Mouse (Mus musculus): Measurements from ENCODE around the gene Rpl11.
"Not testable (repeated sequence)": the region's sequence is repeated elsewhere in the genome, so short reads cannot be mapped to it uniquely, and the experiment has no call there.

Gene Rpl11

DNA sequence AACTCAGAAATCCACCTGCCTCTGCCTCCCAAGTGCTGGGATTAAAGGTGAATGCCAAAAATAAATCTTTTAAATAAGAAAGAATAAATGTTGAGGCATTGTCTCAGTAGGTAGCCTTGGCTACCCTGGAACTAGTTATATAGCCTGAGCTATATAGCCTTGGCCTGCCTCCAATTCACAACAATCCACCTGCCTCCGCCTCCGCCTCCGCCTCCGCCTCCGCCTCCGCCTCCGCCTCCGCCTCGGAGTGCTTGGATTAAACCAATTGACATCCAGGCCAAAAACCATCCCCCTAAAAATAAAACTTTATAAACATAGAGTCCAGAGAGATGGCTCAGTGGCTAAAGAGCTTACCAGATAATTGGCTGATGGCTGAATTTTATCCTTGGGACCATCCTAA is 30.3 kb downstream of the Rpl11 start:
- peak; percentile 22 to 29 for DNase-seq

DNA sequence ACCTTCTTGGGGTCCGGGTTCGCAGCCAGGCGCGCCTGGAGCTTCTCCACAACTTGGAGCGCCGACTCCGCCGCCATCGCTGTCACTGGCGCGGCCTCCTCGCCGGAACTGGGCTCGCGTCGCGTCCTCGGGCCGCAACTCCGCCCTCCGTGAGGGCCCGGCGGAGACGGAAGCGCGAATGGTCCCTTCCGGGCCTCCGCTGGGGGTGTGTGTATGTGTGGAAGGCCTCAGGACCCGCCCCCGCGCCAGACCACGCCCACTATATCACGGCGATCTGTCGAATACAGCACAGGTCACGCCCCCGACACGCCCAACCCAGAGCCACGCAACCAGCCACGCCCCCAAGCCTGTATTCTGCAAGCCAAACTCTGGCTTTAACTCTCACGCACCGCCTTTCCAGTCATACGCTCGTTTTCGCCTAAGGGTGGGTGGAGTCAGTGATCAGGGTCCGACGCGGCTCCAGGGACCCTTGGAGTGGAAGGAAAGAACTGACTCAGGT is 31.6 kb downstream of the Rpl11 start, which contains the start of gene Eloa:
Gene Eloa (minus strand): TSS at position 215 of the 499 bp plus-strand sequence.
- peak; percentile 100 for DNase-seq

DNA sequence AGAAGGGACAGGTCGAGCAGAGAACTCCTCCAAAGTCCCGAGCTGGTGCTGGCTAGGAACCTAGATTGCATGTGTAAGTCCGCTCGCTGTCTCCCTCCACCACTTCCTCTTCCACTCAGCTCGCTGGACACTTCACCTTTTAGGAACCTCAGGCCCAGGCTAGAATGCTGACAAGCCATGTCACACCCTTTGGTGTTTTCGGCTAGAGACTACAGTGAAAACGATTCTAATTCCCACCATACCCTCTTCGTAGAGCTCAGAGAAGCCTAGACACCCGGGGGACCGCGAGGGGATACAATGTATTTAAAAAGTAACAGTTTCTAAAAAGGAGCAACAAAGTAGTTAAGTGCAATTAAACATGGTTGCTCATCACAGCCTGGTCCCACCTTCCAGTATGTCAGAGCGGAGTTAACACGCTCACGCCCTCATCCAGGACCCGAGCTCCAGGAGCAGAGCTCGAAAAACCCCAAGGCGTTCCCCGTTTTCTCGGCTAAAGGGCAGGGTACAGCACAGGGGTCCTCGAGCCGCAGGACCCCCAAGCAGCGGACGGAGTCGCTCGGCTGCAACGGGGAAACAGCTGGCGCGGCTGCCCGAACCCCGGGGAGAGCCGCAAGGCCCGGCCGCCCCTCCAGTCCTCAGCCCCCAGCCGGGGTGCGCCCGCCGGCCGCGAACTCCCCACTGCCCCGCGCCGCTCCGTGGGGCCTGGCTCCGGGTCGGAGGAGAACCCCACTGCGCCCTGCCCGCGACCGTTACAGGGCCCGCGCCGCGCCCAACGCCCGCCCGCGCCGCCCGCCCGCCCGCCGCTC is 32.3 kb downstream of the Rpl11 start:
- peak; percentile 35 to 48 for DNase-seq

DNA sequence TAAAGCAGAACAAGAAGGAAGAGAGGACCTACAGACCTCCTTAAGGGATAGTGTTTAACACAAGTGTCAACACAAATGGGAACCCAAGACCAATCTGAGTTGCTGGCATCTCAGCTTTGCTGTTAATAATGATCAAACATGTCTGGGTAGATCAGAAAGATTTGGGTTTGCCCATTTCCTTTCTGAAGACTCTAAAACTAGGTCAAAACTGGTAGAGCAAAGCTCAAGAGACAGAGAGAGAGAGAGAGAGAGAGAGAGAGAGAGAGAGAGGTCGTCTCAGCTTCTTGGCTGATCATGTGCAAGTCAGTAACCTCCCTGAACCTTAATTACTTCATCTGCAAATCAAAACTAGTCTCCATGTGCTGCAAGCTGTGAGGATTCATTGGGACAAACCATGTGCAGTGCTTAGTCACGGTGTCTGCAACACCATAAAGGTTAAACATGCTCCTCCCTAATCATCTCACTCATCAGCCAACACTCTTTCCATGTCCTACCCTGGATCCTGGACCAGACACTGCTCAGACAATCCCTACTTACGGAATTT is 37.1 kb downstream of the Rpl11 start:
- DNase-seq, result no peak

DNA sequence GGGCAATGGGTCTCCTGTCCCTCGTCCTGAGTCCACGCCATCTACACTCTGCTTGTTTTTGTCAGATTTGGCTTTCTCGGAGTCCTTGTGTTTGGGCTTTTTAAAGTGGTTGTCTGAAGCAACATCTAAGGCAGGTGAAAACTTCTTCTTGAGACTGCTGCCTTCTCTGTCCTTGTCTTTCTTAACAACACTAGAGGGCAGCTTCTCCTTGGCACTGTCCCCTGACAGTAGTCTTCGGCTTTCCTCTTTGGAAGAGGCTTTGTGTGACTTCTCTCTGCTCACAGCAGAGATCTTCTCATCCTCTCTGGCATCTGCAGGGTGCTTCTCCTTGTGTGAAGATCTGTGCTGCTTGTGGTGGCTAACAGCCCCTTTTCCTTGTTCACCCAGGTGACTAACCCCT is 42.6 kb downstream of the Rpl11 start:
- DNase-seq, result no peak

DNA sequence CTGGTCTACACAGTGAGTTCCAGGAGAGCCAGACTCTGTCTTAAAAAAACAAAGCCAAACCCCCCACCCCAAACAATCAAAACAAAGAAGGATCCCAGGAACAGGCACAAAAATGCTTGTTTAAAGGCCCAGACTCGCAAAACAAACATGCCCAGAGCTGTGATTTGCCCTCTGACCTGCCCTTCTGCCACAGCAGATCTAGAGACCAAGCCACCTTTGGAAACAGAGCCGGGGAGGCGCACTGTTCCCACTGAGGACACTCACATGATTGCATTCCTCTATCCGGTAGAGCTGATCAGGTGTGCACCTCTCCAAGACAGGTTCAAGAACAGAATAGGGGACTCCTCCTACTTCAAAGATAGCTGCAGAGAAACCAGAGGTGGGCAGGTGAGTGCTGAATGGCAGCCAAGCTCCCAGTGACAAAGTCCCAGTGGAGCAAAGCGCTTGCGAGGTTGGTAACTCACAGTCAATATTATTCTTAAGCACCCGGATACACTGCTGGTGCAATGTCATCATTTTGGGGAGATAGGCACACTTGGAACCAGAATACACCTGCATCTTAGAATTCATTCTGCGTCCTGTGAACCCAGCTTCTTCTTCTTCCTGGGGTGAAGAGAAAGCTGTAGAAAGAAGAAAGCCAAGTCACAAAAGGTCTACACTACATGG is 44.3 kb downstream of the Rpl11 start:
- DNase-seq, result no peak

DNA sequence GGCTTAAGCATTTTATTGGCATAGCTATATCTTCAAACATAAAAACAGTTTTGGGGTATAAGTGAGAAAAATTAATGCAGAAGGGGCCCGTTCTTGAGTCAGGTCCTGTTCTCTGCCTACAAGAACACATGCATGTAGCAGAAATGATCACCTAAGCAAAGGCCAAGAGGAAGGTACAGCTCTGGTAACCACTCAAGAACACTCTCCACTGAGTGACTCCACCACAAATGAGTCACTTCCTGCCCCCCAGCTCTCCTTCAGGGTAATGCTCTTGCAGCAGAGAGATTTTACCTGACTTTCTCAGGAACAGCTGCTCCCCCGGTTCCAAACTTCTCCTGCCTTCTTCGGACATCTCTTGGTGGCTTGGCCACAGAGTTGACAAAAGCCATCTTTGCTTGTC is 46.4 kb downstream of the Rpl11 start:
- DNase-seq, result peak in 1 of 2 experiments; percentile 9

DNA sequence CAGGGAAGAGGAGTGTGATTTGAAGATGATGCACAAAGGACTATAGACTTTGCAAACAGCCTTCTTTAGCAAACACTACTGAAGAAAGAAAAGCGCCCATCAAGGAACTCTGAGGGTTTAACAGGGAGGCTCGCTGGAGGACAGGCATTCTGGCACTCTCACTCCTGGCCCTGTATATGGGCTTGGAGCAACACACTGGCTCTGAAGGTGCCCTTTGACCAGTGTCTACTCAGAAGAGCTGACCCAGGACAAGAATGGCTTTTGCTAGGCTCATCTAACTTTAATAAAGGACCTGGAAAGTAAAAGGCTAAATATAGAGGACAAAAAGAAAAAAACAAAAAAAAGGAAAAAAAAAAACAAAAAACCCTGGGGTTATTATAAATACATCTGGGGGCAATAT is 48.3 kb downstream of the Rpl11 start:
- DNase-seq, result no peak

DNA sequence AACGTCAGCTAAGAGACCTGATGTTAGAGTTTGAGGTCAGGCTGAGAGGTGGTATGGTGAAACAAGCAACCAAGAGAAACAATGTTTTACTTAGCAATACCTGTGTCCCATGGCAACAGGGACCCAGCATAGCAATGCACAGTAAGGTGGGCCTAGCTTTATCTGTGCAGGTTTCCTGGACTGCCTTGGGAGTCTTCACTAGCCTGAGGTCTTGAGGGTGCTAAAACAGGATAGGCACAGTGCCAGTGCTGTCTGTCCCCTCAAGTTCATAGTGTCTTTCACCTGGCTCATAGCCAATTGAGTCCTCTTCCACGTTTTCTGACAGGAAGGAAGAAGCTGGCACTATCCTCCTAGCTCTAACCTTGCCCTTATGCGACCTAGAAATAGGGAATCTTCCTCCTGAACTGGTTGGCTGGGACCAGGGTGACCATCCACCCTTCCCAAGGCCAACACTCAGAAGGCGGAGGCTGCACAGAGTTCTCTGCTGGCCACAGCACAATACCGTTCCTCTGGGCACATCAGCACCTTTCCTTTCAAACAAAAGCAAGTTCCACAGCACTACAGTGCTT is 49.0 kb downstream of the Rpl11 start:
- DNase-seq, result peak in 1 of 2 experiments; percentile 7

DNA sequence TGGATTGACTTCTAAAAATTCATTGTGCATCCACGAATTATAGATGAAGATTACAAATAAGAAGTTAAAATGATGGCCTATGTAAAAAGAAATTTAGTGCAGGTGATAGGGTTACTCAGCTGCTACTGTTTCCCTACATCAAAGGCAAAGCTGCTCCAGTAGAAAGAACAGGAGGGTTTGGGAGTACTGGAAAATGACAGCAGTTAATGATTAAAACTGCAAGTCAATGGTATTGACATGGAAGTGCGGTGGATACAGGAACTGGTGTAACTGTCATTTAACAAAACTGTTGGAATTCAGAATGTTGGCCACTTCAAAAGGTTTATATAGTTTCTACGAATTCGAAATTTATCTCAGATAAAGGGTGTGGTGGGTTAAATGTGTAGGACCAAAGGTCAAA is 58.1 kb downstream of the Rpl11 start:
- DNase-seq, result no peak

DNA sequence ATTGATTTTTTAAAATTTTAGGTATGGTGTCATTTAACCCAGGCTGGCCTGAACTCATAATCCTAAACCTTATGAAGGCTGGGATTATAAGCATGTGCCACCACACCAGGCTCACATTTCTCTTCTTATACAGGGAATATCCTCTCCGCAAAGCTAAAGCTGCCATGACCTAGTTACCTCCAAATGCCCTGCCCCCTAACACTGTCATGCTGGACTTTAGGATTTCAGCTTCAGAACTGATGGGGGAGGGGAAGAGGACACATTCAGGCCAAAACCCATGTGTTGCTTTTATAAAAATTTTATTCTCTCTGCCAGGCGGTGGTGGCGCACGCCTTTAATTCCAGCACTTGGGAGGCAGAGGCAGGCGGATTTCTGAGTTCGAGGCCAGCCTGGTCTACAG is 59.3 kb downstream of the Rpl11 start:
- no peak for DNase-seq

DNA sequence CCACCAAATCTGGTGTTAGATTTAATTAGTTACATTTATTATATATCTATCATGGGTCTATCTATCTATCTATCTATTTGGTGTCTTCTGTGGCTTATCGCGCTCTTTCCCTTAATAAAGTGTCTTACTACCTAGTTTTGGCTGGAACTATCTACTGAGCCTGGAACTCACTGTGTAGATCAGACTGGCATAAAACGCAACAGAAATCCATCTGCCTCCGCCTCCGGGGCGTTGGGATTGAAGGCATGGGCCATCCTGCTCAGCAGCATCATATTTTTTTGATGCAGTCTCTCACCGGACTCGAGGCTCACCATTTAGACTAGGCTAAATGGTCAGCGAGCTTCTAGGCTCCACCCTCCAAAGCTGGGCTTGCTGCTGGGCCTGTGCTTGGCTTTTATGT is 65.5 kb downstream of the Rpl11 start:
- DNase-seq, result no peak

DNA sequence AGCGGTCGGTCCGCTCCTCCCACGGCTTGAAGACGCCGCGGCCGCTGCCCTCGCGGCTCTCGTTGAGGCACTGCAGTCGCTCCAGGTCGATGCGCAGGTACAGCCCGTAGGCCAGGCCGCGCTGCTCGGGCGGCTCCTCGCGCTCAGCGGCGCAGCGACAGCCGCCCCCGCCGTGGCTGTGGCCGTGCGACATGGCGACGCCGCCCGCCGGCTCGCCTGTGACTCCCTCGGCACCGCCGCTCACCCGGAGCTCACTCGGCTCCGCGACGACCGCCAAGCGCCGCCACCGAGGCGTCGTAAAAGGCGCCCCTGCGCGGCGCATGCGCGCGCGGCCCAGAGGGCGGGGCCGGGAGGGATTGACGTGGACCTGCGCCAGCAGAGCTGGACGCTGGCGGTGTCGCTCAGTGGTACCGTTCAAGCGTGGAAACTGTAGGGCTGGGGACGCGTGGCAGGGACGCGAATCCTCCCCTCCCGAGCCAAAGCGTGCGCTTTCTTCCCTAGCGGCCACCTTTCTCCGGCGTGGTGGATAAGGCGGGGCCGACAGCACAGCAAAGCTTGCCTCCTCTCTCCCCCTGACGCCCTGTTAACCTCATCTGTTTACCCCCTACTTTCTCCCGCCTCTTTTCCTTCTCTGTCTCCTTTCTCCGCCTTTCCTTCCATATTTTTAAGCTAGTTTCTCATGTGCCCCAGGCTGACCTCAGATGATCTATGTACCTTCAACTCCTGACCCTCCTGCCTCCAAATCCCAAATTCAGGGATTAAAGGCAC is 66.1 kb downstream of the Rpl11 start, which contains the start of gene Pithd1:
Gene Pithd1 (minus strand): TSS at position 322 of the 768 bp plus-strand sequence.
- DNase-seq, result peak; percentile 95 to 96

DNA sequence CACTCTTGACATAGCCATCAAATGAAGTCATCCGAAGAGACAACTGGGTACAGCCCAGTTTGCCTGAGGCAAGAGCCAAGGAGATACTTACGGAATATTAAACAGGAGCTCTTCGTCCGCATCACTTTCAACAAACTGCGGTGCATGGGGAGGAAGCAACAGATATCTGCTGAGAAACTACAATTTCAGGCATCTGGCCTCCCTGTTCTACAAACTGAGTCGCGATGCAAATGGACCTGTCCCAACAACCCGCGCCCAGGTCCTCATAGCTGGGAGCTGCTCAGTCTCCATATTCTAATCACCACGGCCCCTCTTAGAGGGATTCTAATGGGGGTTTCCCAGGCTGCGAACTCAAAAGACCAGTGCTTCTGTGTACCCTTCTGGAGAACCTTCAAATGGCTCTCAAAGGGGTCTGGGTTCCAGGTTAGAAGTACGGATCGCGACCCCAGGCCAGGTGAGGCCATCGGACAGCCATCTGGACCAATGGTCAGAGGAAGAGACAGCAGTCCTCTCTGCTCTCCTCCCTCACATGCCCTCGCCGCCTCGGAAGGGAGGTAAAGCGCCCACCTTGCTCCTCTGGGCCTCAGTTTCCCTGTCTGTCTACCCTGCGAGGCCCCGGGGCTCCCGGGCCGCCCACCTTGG is 66.8 kb downstream of the Rpl11 start:
- no peak for DNase-seq

DNA sequence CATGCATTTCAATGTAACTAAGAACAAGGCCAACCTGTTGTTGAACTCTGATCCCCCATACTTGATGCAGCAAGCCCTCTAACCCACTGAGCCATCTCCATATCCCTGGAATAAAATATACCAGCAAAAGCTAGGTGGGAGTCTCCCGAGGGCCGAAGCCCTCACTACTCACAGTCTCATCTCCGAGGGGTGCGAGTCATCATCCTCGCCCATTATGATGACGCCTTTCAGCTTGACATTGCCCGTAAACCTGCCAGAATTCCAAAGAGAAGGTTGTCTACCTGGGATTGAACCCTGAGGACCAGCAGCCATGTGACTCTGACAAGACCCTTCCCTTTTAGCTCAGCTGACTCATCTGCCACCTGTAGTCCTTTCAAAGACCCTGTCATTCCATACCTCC is 67.5 kb downstream of the Rpl11 start:
- DNase-seq, result no peak

DNA sequence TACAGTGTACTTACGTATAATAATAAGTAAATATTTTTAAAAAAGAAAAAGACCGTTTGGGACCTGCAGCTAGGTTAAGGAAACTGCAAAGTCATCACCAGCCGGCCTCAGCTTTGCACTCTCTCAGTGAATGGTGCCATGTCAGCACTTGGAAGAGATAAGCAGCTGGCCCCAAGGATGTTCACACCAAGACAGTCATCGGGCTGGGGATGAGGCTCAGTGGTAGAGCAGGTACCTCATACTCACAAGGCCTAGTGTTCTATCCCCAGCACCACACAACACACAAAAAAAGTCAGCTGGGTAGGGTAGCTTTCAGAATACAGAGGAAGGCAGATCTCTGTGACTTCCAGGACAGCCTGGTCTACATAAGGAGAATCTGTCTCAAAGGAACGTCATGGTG is 68.0 kb downstream of the Rpl11 start:
- DNase-seq, result no peak

DNA sequence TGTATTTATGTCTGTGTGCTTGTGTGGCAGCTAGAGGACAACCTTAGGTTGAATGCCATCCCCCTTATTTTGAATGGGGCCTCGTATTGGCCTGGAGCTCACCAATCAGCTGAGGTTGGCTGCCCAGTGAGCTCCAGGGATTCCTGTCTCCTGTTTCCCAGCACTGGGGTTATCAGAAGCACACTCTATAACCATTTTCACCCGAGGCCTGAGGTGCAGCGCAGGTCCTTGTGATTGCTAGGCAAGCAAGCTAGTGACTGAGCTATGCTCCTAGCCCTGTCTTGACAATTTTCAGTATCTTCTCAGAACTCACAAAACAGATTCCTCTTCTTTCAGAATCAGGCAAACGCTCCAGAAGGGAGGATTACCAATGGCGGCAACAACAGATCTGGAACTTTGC is 68.7 kb downstream of the Rpl11 start:
- DNase-seq, result no peak

DNA sequence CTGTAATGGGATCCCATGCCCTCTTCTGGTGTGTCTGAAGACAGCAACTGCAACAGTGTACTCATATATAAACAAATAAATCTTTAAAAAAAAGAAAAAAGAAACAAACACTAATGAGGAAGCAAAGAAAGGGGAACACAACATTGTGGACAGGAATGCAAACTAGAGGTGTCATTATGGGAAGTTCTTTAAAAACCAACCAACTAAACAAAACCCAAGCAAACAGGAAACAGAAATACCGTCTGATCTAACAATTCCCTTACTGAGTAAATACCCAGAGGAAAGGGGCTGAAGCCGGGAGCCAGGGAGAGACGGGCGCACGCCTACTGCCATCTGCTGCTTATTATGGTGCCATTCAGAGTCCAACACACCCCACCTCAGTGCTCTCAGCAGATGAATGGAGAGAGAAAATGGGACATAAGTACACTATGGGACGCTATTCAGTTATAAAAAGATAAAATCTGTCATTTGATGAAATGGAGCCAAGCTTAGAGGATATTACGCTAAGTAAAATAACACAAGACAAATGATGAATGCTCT is 71.6 kb downstream of the Rpl11 start:
- DNase-seq, result no peak

DNA sequence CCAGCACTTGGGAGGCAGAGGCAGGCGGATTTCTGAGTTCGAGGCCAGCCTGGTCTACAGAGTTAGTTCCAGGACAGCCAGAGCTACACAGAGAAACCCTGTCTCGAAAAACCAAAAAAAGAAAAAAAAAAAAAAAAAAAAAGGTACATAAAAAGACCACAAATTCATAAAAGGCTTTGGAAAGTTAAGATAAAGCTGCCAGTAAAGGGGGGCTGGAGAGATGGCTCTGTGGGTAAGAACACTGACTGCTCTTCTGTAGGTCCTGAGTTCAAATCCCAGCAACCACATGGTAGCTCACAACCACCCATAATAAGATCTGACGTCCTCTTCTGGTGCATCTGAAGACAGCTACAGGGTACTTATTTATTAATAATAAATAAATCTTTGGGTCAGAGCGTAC is 73.0 kb downstream of the Rpl11 start:
- not testable (repeated sequence) for DNase-seq
